Mouse (Mus musculus): ENCODE data around the gene 2410137M14Rik. TPM values are rescaled to one million over a fixed set of nuclear protein-coding genes. Genes with fewer than 3 reads are reported as not detected.
"Not testable (repeated sequence)": the region's sequence is repeated elsewhere in the genome, so short reads cannot be mapped to it uniquely, and the experiment has no call there.

2410137M14Rik gene
- not detected for total RNA-seq (2021)

DNA sequence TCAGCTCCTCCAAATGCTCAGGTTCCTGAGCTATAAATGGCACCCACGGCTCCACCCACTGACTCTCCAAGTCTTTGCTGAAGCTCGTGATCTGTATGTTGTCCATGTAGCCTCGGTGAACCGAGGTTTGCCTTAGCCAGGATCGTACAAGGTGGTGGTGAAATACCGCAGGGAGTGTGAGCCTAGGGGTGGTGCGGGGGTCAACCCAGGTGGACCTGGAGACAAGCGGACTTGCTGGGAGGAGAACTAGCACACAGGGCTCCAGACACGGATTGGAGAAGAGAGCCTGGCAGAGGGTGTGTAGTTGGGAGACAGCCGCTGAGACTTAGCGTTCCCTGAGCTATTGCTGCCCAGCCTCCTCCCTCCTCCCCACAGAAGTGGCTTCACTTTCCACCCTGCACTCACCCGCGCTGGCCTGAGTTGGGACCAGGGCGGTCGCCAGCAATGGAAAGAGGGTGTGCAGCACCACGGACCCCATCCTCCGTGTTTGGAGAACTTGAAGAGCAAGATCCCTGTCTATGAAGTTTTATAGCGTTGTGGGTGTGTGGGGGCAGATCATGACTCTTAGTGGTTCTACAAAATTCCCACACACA lies at the start of gene 2410137M14Rik:
Gene 2410137M14Rik, minus strand, starts transcription at position 17 of the 593 bp plus-strand sequence.
- intact Hi-C loops (cut with DNase I): no loop called here
- DNase-seq: peak; percentile 13 to 16

DNA sequence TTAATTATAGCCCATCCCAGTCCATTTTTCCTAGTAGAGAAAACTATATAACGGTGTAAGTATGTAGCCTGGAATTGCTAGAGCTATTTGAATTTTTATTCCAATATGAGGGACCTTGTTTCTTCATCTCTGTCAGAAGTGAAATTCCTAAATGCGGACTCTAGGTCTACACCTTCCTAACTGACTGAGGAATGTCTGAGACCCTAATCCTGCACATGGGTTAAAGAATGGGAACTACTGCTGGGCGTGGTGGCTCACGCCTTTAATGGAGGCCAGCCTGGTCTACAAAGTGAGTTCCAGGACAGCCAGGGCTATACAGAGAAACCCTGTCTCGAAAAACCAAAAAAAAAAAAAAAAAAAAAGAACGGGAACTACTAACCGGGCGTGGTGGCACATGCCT lies 48.1 kb upstream of the 2410137M14Rik start:
- intact Hi-C loops (cut with DNase I): no loop called here
- DNase-seq: no peak

DNA sequence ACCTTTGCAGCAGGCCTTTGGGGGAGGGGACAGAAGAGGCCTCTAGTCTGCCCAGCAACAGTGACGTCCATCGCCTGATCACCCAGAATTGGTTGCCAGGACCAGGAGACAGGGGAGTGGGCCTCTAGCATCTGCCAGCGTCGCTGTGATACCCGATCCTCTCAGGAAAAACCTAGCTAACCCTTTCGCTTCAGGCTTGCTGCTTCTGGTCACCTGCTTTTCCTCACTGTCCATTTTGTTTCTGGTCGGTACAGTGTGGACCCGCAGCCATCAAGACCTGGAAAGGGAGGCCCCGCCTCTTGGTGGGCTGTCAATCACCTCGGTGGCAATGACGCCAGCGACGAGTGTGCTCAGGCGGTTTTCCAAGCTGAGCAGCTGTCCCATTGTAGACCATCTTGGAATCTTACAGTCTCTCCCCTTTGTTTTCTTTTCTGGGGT lies 47.7 kb upstream of the 2410137M14Rik start:
- intact Hi-C loops (cut with DNase I): no loop called here
- DNase-seq: peak; percentile 92 to 93

DNA sequence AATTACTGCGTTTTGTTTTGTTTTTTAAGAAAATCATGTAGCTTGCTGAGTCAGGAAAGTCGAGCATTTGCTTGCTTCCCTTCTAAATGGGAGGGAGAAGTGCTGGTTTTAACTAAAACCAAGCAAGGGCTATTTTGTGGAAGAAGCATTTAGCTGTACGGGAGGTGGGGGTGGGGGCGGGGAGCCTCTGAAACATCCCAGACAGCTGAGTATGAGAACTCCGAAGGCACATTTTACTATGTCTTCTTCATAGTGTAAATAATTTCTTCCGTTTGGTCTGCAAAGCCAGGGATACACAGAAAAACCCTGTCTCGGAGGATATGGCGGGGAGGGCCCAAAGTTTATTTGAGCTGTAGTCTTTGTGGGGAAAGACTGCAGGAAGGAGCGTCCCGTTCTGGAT lies 47.2 kb upstream of the 2410137M14Rik start:
- no peak for DNase-seq
- intact Hi-C loops (cut with DNase I): no loop called here

DNA sequence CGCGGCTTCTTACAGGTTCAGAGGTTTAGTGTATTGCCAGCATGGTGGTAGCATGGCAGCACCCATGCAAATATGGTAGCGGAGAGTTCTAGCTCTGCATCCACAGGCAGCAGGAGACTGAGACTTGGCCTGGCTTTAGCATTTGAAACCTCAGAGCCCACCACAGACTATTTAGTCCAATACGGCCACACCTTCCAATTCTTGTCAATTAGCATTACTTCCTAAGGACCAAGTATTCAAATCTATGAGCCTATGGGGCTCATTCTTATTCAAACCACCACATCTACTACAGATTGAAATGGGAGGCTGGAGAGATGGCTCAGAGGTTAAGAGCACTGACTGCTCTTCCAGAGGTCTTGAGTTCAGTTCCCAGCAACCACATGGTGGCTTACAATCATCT lies 46.4 kb upstream of the 2410137M14Rik start:
- intact Hi-C loops (cut with DNase I): no loop called here
- no peak for DNase-seq

DNA sequence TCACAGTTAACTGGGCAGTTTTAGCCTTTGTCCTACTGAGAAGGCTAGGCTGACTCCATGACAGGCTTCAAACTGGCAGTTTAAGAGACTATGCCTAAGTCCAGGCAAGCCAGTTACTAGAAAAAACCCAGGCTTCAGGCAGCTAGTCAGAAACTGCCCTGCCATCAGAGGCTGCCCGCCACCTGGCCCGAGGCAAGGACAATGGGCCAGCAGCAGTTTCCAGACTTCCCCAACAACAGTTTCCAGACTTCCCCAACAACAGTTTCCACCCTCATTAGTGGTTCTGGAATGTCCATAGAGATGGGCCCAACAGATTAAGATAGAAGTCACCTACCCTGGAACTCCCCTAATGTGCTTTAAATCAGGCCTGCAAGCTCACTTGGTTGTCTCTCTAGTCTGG lies 45.4 kb upstream of the 2410137M14Rik start:
- intact Hi-C loops (cut with DNase I): no loop called here
- DNase-seq: no peak

DNA sequence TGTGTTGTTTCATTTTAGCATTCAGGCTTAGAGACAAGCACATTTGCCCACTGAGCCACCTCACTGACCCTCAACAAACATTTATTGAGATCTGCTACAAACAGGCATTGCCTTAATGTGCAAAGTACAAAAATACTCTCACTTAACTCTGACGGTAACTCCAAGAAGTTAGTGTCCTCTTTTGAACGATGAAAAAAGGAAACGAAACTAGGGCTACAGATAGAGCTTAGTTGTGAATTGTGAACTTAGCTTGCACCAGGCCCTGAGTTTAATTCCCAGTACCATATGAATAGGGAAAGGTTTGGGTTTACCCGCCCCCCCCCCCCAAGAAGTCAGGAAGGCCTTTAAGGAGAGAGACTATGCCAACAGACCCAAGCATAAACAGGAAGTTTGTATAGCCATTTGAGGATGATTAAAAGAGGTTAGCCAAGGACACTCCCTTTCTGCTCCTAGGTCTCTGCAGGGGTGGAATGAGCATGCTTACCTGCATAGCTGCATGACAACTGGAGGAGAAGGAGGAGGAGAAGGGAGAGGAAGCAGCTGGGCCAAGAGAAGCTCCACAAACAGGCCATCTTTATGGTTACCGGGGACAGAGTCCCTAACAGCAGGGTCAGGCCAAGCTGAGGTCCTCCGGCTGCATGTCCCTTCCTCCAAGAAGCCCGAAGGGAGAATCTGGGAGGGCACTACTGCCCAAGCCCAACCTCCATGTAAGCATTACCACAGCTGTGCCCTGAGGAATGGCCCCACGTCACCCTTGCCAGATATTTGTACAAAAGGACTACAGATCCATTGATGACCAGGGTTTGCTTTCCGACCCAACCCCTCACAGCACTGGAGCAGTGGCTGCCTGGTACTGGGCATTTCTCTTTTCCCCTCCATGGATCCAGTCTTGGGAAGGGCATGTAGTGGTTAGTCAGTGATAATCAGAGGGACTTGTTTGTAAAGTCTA lies 41.9 kb upstream of the 2410137M14Rik start, which contains the start of gene Mog:
Gene Mog, minus strand, starts transcription at position 771 of the 949 bp plus-strand sequence.
- DNase-seq: no peak
- intact Hi-C loops (cut with DNase I): no loop called here

DNA sequence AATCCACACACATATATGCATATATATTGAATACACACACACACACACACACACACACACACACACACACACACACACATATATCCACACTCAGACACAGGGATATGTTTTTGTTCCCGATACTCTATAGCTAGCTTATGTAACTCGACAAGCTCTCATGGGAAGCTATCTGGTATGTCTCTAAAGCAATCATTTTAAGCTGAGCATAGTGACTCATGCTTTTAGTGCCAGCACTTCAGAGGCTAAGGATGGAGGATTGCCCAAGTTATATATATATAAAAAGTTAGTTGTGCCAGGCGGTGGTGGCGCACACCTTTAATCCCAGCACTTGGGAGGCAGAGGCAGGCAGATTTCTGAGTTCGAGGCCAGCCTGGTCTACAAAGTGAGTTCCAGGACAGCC lies 38.2 kb upstream of the 2410137M14Rik start:
- DNase-seq; intact Hi-C loops (cut with DNase I): not testable (repeated sequence)

DNA sequence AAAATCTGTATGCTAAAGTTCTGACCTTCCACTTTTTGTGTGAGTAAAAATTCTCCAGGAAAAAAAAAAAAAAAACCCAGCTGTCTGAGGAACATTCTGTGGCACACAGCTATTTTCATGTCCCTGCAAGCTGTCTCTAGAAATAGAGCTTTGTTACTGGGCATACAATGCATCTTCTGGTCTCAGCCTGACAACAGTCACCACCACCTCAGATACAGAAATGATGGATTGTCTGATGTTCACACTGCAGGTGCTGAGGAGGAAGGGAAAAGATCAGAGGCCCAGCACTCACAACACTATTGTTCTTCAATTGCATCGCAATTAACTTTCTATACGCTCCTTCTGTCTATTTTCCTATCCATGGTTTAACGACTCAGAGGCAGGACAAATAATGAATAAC lies 37.3 kb upstream of the 2410137M14Rik start:
- no peak for DNase-seq
- intact Hi-C loops (cut with DNase I): no loop called here

DNA sequence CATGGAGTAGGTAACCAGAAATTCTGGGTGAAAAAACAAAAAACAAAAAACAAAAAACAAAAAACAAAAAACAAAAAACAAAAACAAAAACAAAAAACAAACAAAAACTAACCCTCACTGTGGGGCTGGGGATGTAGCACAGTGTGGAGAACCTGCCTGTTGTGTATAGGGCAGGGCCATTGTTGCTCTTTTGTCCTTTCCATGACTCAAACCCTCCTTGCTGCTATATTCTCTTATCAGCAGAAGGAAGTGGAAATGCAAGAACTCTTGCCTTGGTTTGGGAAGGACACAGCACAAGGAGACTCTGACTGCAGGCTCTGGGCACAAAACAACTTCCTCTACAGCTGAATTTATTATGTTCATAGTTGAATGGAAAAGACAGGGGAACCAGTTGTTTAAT lies 35.3 kb upstream of the 2410137M14Rik start:
- intact Hi-C loops (cut with DNase I): no loop called here
- no peak for DNase-seq

DNA sequence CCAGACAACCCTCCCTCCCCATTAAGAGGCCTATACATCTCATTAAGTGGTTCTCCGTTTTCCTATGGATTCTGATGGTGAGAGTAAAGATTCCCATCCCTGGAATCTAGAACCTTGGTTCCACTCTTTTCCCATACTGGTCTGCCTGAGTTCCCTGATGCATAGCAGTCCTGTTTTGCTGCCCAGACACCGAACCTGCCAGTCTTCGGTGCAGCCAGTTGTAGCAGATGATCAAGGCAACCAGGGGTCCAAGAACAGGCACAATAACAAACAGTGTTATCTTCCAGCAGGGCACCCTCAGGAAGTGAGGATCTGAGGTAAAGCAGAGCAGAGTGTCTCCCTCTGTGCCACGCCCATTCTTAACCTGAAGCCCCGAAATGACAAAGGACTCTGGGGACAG lies 31.1 kb upstream of the 2410137M14Rik start:
- intact Hi-C loops (cut with DNase I): no loop called here

DNA sequence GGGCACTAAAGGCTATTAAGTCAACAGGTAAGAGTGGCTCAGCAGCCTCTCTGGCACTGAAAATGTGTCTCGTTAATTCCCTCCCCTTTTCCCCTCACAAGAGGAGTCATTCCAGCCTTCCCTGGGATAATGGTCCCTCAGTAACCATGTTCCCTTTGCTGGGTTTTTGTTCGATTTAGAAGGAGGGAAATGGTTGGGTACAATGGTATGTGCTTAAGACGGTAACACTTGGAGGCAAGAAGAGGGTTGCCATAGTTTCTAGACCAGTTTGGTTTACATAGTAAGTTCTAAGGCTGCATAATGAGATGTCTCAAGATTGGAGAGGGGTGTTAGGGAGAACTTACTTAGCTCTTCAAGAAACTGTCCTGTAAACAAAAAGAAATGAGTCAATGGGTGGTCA lies 30.7 kb upstream of the 2410137M14Rik start:
- DNase-seq: no peak
- intact Hi-C loops (cut with DNase I): no loop called here

More for the DNA sequence above, 31.1 kb upstream of the 2410137M14Rik start:
- no peak for DNase-seq

DNA sequence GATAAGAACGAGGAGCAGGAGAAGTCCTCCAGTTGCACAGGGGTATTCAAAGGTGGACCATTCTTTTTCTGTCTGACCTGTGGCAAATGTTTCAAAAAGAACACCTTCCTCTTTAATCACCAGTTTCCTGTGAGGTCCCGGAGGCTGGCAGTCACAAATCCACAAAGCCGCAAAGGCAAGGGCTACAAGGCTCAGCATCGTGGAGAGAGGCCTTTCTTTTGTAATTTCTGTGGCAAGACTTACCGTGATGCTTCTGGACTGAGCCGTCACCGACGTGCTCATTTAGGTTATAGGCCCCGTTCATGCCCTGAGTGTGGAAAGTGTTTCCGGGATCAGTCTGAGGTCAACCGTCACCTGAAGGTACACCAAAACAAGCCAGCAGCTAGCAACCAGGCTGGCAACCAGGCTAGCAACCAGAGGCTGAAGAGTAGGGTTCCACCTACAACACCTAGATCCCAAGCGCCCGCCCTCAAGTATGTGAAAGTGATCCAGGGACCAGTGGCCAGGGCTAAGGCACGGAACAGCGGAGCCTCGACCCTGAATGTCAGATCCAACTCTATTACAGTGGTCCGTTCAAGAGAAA lies 28.5 kb upstream of the 2410137M14Rik start:
- intact Hi-C loops (cut with DNase I): no loop called here

DNA sequence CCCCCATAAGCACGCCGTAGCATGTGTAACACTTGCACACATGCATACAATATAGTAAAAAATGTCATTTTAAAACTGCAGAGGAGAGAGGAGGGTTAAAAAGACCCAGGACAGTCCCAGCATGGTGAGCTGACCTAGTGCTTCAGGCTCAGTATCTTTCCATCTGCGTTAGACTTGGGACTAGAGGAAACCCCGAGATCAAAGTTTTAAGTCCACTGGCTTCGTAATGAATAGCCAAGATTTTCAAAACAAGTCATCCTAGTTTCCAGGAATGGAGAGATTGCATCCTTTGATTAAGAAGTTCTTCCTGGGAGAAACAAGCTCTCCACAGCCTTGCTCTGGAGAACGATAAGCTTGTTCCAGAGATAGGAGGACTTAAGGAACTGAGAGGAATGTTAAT lies 27.1 kb upstream of the 2410137M14Rik start:
- DNase-seq: no peak
- intact Hi-C loops (cut with DNase I): no loop called here

More for the DNA sequence above, 28.5 kb upstream of the 2410137M14Rik start:
- no peak for DNase-seq

DNA sequence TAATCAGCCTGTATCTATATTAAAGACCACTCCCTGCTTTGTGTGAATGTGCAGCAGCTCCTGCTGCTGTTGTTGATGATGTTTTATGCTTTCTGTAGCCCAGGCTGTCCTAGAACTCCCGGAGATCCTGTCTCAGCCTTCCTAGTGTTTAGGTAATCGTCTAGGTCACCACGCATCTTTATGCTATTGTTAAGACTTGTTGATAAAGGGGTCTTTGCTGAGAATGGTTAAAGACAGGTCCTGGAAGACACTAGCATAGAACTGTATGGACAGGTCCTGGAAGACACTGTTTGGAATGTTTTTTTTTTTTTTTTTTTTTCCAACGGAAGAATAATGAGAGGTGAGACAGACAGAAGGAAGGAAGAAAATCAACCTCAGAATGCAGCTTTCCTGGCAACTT lies 22.3 kb upstream of the 2410137M14Rik start:
- DNase-seq: no peak
- intact Hi-C loops (cut with DNase I): loop anchor here (2.0 kb wide), 1 partner anchor 43 kb away; no protein-coding TSS in a partner anchor

DNA sequence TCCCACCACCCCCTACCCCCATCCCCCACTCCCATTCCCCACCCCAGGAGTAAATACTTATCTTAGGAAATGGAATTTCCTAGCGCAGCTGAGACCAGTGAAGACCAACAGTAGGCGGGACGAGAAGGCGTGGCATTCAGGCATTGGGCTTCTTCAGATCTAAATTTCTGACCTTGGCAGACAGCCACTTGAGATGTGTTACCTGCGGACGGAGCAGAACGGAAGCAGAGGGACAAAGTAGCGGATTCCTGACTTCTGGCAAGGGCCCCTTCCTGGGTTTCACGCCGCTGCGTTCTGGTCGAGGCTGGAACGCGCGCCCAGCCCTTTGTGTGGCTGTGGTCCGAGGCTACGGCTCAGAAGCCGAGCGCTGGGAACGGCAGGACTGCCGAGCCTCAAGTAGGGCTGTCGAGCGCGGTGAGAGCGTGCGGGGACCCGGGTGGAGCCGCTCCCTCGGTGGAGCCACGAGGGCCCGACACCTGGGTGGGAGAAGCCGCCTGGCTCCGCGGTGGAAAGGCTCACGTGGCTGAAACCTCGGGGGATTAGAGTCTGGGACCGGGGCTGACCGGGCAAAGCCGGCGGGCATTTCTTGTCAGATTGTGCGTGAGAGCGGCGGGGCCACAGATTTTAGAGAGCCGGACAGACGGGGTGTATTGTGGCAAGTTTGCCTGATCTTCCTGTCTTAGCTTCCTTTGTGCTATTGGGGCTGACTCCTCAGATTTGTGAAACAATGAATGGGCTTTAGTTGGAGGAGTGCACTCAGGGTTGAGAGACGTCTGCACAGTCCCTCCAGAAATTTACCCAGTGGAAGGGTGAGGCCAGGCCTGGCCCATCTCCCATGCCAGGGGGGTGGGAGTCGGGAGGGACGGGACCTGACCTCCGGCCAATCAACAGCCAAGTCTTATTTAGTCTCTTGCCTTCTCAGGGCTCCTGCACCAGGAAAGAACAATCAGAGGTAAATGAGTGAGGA lies 21.6 kb upstream of the 2410137M14Rik start:
- intact Hi-C loops (cut with DNase I): loop anchor here (2.0 kb wide), 1 partner anchor 44 kb away; no protein-coding TSS in a partner anchor
- peak; percentile 60 to 67 for DNase-seq

DNA sequence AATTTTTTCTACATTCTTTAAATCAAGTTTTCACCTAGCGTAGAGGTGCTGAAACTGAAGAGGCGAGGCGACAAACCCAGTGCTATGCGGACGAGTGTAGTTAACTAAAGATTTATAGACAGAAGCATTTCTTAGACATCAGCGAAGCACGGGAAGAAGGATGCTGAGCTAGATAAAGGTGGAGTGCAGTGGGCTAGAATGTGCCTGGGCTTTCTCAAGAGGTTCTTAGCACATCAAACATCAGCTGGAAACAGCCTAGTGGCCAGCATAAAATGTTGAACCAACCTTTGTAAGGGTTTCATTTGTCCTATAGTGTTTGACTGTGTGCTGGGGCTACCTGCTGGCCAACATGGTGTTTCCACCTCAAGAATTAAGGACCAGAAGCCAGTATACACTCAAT lies 19.8 kb upstream of the 2410137M14Rik start, which contains the start of gene Zfp57:
Gene Zfp57, plus strand, starts transcription at position 301 of the 400 bp plus-strand sequence.
- intact Hi-C loops (cut with DNase I): no loop called here
- DNase-seq: no peak

DNA sequence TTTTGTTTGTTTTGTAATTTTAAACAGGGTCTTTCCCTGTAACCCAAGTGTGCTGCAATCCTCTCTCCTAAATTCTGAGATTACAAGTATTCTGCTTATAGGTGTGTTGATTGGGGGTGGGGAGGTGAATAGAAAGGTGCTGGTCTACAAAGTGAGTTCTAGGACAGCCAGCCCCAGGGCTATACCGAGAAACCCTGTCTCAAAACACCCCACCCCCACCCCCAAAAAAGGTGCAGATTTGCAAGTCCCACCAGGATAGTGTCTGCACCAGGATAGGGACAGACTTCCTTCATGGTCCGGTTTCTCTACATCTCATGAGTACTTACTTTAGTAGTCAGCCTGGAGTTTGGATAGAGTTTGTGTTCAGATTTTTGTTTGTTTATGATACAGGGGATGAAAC lies 17.4 kb upstream of the 2410137M14Rik start:
- intact Hi-C loops (cut with DNase I): loop anchor here (5.0 kb wide), 1 partner anchor 51 kb away; no protein-coding TSS in a partner anchor
- DNase-seq: no peak

DNA sequence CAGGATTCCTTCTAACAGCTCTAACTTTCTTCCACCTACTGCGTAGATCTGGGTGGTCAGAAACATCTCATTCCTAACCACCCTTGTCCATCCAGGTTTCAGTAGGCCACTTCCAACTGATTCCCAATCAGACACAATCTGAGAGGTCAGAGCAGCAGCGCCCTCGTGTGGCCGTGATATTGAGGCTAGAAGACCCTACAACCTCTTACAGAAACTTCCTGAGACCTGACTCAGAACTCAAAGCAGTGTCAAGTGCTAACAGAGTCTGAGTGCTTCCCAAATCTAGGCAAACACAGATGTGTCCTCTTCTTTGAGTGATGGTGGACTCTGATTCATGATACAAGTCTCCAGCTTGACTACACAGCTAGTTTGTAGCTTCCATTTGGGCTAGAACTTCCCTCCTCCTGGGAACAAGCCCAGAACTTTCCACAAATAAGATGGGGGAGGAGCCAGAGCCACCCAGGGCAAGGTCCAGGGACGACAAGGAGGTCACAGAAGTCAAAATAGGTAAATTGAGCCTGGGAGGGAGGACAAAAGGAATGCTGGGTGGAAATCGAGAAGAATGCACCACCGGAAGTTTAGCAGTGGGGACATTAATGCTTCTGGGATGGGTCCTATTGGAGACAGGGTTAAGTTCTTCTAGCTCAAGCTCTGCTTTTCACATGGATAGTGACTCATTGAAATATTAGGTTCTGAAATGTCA lies 16.1 kb upstream of the 2410137M14Rik start:
- intact Hi-C loops (cut with DNase I): loop anchor here (1.0 to 5.0 kb wide), 2 partner anchors 50 to 83 kb away; no protein-coding TSS in a partner anchor
- peak; percentile 77 to 84 for DNase-seq
